ENCODE assay signal across 9 mouse cellular contexts in the genomic region with DNA sequence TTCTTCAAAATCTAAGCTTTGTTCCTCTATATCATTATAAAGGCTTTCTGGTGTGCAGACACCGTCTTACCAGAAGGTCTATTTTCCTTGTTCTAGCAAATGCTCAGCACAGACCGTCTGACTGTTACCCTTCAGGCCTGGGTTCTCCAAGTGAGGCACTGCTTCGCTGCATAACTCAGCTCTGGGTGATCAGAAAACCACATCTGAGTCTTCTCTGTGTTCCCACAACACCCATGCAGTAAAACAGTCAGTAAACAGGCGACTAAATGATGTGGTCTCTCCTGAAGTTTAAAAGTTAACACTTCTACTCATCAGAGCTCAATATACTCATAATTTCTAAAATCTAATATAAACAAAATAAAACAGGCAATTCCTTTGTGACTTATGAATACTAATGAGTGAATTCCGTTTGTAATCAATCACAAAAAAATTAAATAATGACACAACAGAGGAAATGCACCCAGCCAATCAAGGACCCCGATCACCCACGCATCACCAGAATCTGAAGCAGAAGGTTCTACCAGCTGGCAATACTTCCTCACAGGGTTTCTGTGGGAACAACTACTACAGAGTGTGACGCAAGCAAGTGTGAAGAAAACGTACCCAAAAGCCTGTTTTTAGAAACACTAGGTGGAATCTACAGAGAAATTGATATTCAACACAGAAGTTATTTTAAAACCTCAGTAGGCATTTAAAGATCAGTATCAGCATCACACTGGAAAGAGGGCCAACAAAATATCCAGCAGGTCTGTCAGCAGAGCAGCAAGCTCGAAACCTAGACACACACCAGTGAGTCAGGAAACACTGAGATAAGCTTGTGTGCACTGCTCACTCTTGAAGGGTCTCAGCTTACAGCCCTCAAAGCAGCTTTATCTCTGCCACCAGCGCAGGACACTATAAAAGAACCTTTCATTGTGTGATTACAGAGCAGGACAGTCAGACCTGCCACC. TPM values are rescaled to one million over a fixed set of nuclear protein-coding genes. Genes with fewer than 3 reads are reported as not detected.
DNase-seq lines count a peak whose midpoint lies in the region; ATAC-seq and TF ChIP-seq lines count a peak whose summit lies in the region.
"Had no signal": no experiment of that assay in that cellular context is flagged by ENCODE, and none has a peak within 500 bp of the region (broad histone marks: within the 10 kb centered on the region; RNA-seq: fewer than 3 reads in every experiment).

No protein-coding gene starts in this region.

- H3K27me3 ChIP-seq in hindbrain, postnatal 0 days (ENCODE audit: insufficient read depth, low read length), result no peaks in the 10 kb centered on the region
- H3K27me3 ChIP-seq in hindbrain, embryonic 11.5 days (ENCODE audit: control insufficient read depth, insufficient read depth, low read length), result no peaks in the 10 kb centered on the region
- H3K27me3 ChIP-seq in intestine, embryonic 14.5 days (replicated peaks; ENCODE audit: control insufficient read depth, insufficient read depth, low read length), result no peaks in the 10 kb centered on the region
- no peaks in the 10 kb centered on the region for H3K27me3 ChIP-seq in liver, embryonic 16.5 days (ENCODE audit: control insufficient read depth, insufficient read depth, low read depth, low read length)
- no peaks in the 10 kb centered on the region for H3K27me3 ChIP-seq in thymus, adult 2 months (ENCODE audit: control insufficient read depth, insufficient read depth, low read length)
- H3K27me3 ChIP-seq: limb, embryonic 15.5 days had no signal

- no peak overlapping the region for H3K27ac ChIP-seq in hindbrain, postnatal 0 days
- H3K27ac ChIP-seq in hindbrain, embryonic 11.5 days (ENCODE audit: low read depth, low read length), result no peak overlapping the region
- H3K27ac ChIP-seq in intestine, embryonic 14.5 days (ENCODE audit: low read depth), result peak overlapping the region; percentile 85
- no peak overlapping the region for H3K27ac ChIP-seq in liver, embryonic 16.5 days (ENCODE audit: low read length)
- peak overlapping the region; percentile 48; the same call in 1 of the 2 replicates for H3K27ac ChIP-seq in thymus, adult 2 months (ENCODE audit: control insufficient read depth, insufficient read depth, low read length)
- H3K27ac ChIP-seq: limb, embryonic 15.5 days had no signal

- no peak for ATAC-seq in hindbrain, postnatal 0 days
- ATAC-seq in hindbrain, embryonic 11.5 days (ENCODE audit: low FRiP score), result no peak
- peak; percentile 89 for ATAC-seq in intestine, embryonic 14.5 days (replicated peaks; ENCODE audit: low FRiP score, low TSS enrichment, low read depth)
- ATAC-seq in liver, embryonic 16.5 days (ENCODE audit: low read depth), result peak; percentile 48; the same call in 1 of the 2 replicates

- no peak overlapping the region for H3K4me3 ChIP-seq in hindbrain, postnatal 0 days (ENCODE audit: low read length)
- H3K4me3 ChIP-seq in hindbrain, embryonic 11.5 days (ENCODE audit: low read depth, low read length), result no peak overlapping the region
- no peak overlapping the region for H3K4me3 ChIP-seq in intestine, embryonic 14.5 days (ENCODE audit: low read depth, low read length)
- H3K4me3 ChIP-seq in liver, embryonic 16.5 days (ENCODE audit: low read depth, low read length), result no peak overlapping the region
- no peak overlapping the region for H3K4me3 ChIP-seq in thymus, adult 2 months (ENCODE audit: control insufficient read depth, insufficient read depth, low read length)
- H3K4me3 ChIP-seq: limb, embryonic 15.5 days had no signal

- H3K9ac ChIP-seq in hindbrain, postnatal 0 days (replicated peaks; ENCODE audit: low read length), result no peak overlapping the region
- H3K9ac ChIP-seq in hindbrain, embryonic 11.5 days (ENCODE audit: low read depth, low read length), result no peak overlapping the region
- H3K9ac ChIP-seq in intestine, embryonic 14.5 days (ENCODE audit: low read length), result no peak overlapping the region
- H3K9ac ChIP-seq in liver, embryonic 16.5 days (ENCODE audit: low read depth, low read length), result no peak overlapping the region
- H3K9ac ChIP-seq: limb, embryonic 15.5 days had no signal

- H3K36me3 ChIP-seq in hindbrain, postnatal 0 days (ENCODE audit: insufficient read depth, low read length), result peaks cover 4% of the 10 kb centered on the region; the same call in 1 of the 2 replicates
- H3K36me3 ChIP-seq in hindbrain, embryonic 11.5 days (ENCODE audit: control insufficient read depth, insufficient read depth, low read length), result no peaks in the 10 kb centered on the region
- H3K36me3 ChIP-seq in intestine, embryonic 14.5 days (ENCODE audit: control insufficient read depth, insufficient read depth, low read length), result peaks cover 37% of the 10 kb centered on the region
- no peaks in the 10 kb centered on the region; the same call in 1 of the 2 replicates for H3K36me3 ChIP-seq in liver, embryonic 16.5 days (ENCODE audit: control insufficient read depth, insufficient read depth)
- no peaks in the 10 kb centered on the region; the same call in 1 of the 2 replicates for H3K36me3 ChIP-seq in thymus, adult 2 months (ENCODE audit: control insufficient read depth, insufficient read depth, low read length)

- DNase-seq in hindbrain, postnatal 0 days (ENCODE audit: low spot score), result no peak
- DNase-seq in hindbrain, embryonic 11.5 days (ENCODE audit: low spot score), result no peak
- peak; percentile 44 for DNase-seq in adipocyte (ENCODE audit: low spot score)
- peak; percentile 61 for DNase-seq in intestine, embryonic 14.5 days (ENCODE audit: low spot score)
- peak; percentile 44 for DNase-seq in thymus, adult 2 months
- DNase-seq in adrenal gland, adult 2 months, result no peak
- no peak for DNase-seq in spleen, adult 12 weeks (ENCODE audit: low spot score)

- H3K4me1 ChIP-seq in hindbrain, postnatal 0 days (ENCODE audit: insufficient read depth, low read length), result no peaks in the 10 kb centered on the region
- no peaks in the 10 kb centered on the region for H3K4me1 ChIP-seq in hindbrain, embryonic 11.5 days (replicated peaks; ENCODE audit: control insufficient read depth, insufficient read depth, low read length)
- H3K4me1 ChIP-seq in intestine, embryonic 14.5 days (replicated peaks; ENCODE audit: control insufficient read depth, insufficient read depth, low read length), result peaks cover 17% of the 10 kb centered on the region
- H3K4me1 ChIP-seq in liver, embryonic 16.5 days (ENCODE audit: control insufficient read depth, low read depth, low read length), result no peaks in the 10 kb centered on the region
- H3K4me1 ChIP-seq in thymus, adult 2 months (replicated peaks; ENCODE audit: control insufficient read depth, insufficient read depth, low read length), result peaks cover 14% of the 10 kb centered on the region

- no peak overlapping the region for H3K4me2 ChIP-seq in hindbrain, postnatal 0 days (ENCODE audit: low read depth, low read length)
- H3K4me2 ChIP-seq in hindbrain, embryonic 11.5 days (replicated peaks; ENCODE audit: low read depth, low read length), result no peak overlapping the region
- H3K4me2 ChIP-seq in intestine, embryonic 14.5 days (ENCODE audit: low read length), result no peak overlapping the region
- no peak overlapping the region for H3K4me2 ChIP-seq in liver, embryonic 16.5 days (ENCODE audit: low read depth, low read length)
- H3K4me2 ChIP-seq: limb, embryonic 15.5 days had no signal

- 76% methylated on average over 11 of the region's 11 CpGs for WGBS in hindbrain, postnatal 0 days
- WGBS in hindbrain, embryonic 11.5 days, result 82% methylated on average over 11 of the region's 11 CpGs
- 44% methylated on average over 11 of the region's 11 CpGs for WGBS in intestine, embryonic 14.5 days
- WGBS in liver, embryonic 16.5 days (ENCODE audit: insufficient replicate concordance), result 46% methylated on average over 11 of the region's 11 CpGs
- WGBS in thymus, adult 2 months, result 12% methylated on average over 11 of the region's 11 CpGs

- no peaks in the 10 kb centered on the region for H3K9me3 ChIP-seq in hindbrain, postnatal 0 days (ENCODE audit: low read length)
- no peaks in the 10 kb centered on the region for H3K9me3 ChIP-seq in hindbrain, embryonic 11.5 days (ENCODE audit: control insufficient read depth, low read length)
- H3K9me3 ChIP-seq in intestine, embryonic 14.5 days (ENCODE audit: control insufficient read depth, low read length), result no peaks in the 10 kb centered on the region
- H3K9me3 ChIP-seq in liver, embryonic 16.5 days (replicated peaks; ENCODE audit: control insufficient read depth, low read length), result no peaks in the 10 kb centered on the region
- H3K9me3 ChIP-seq: limb, embryonic 15.5 days had no signal

- no peak for TF ChIP-seq POLR2A in thymus, adult 2 months (IDR thresholded peaks at IDR 0.05; ENCODE audit: control insufficient read depth, extremely low read depth, insufficient read depth, low read length, poor library complexity)

- 0 out of 2 replicates have a peak, but pooled peaks have one; percentile 9 for TF ChIP-seq CTCF in hindbrain, postnatal 0 days (IDR thresholded peaks at IDR 0.05; ENCODE audit: low read depth)
- no peak for TF ChIP-seq CTCF in thymus, adult 2 months (IDR thresholded peaks at IDR 0.05; ENCODE audit: borderline replicate concordance, control insufficient read depth, extremely low read depth, insufficient read depth, low read length, poor library complexity)

RNA-seq across cellular contexts. Expression of a gene that starts 46.4 kb away (rescaled TPM):
- total RNA-seq in hindbrain, postnatal 0 days (2014; rRNA removed), result 11.4 and 15.7 TPM in 2 replicates
- polyA plus RNA-seq in hindbrain, postnatal 0 days (2015; fragmentation: Nextera tagmentation; extraction: Ambion mirVana), result 3.2 and 3.3 TPM in 2 replicates
- 7.9 and 13.1 TPM in 2 replicates for polyA plus RNA-seq in hindbrain, embryonic 11.5 days (2014; fragmentation: Nextera tagmentation; extraction: Ambion mirVana)
- 10.8 and 12.3 TPM in 2 replicates for polyA plus RNA-seq in intestine, embryonic 14.5 days (2014; fragmentation: Nextera tagmentation; extraction: Ambion mirVana)
- polyA plus RNA-seq in liver, embryonic 16.5 days (2015; fragmentation: Nextera tagmentation; extraction: Ambion mirVana), result 2.0 and 2.2 TPM in 2 replicates
- polyA plus RNA-seq in thymus, adult 2 months (2012; rRNA removed), result 40.1 and 40.6 TPM in 2 replicates
- 10 to 100 TPM; 19.4 to 21.2 TPM for total RNA-seq in adrenal gland, adult 2 months (2021)
- polyA plus RNA-seq in adrenal gland, adult 2 months (2012; rRNA removed), result 8.1 and 11.9 TPM in 2 replicates

Comparison
In these comparisons a context has a peak if more than half of its experiments do, and no peak if none do; other contexts are left out.
1. ATAC-seq: peak in intestine, embryonic 14.5 days (single experiment) and liver, embryonic 16.5 days (single experiment); none in hindbrain, postnatal 0 days (single experiment) and hindbrain, embryonic 11.5 days (single experiment).
2. DNase-seq: peak in adipocyte (single experiment), intestine, embryonic 14.5 days (single experiment) and thymus, adult 2 months (single experiment); none in hindbrain, postnatal 0 days (single experiment), hindbrain, embryonic 11.5 days (single experiment), adrenal gland, adult 2 months (single experiment) and spleen, adult 12 weeks (single experiment).
3. H3K27ac ChIP-seq: peak in intestine, embryonic 14.5 days (single experiment) and thymus, adult 2 months (single experiment); none in hindbrain, postnatal 0 days (single experiment), hindbrain, embryonic 11.5 days (single experiment) and liver, embryonic 16.5 days (single experiment).